ENCODE assay signal across 17 mouse cellular contexts in genomic region chr15:59775781-59776180, GRCm38 (mm10).
DNase-seq lines count a peak whose midpoint lies in the region; ATAC-seq and TF ChIP-seq lines count a peak whose summit lies in the region.
"Had no signal": no experiment of that assay in that cellular context is flagged by ENCODE, and none has a peak within 500 bp of the region (broad histone marks: within the 10 kb centered on the region; RNA-seq: fewer than 3 reads in every experiment).

No protein-coding gene starts in this region.

- no peak for TF ChIP-seq EP300 in lung, postnatal 0 days (IDR thresholded peaks at IDR 0.05)

- 0 out of 2 replicates have a peak overlapping the region, but pooled peaks have one; percentile 15 for H3K27ac ChIP-seq in lung, postnatal 0 days (ENCODE audit: low read length)
- H3K27ac ChIP-seq in heart, embryonic 14.5 days (replicated peaks in 1 of 2; ENCODE audit: control insufficient read depth in 1 of 2, insufficient read depth in 1 of 2, low read depth in 2 of 2, low read length in 2 of 2) = peak overlapping the region; percentile 27 to 44; a peak in 1 of 4 replicates
- no peak overlapping the region for H3K27ac ChIP-seq in neural tube, embryonic 15.5 days (replicated peaks)
- H3K27ac ChIP-seq: heart, embryonic 13.5 days; limb, embryonic 12.5 days; macrophage; midbrain, embryonic 13.5 days had no signal

- H3K27me3 ChIP-seq in lung, postnatal 0 days (replicated peaks; ENCODE audit: insufficient read depth, low read length) = no peaks in the 10 kb centered on the region
- no peaks in the 10 kb centered on the region for H3K27me3 ChIP-seq in heart, embryonic 14.5 days (ENCODE audit: control insufficient read depth, insufficient read depth, low read length)
- H3K27me3 ChIP-seq in neural tube, embryonic 15.5 days (replicated peaks) = no peaks in the 10 kb centered on the region
- H3K27me3 ChIP-seq: heart, embryonic 13.5 days; limb, embryonic 12.5 days; midbrain, embryonic 13.5 days had no signal

- H3K36me3 ChIP-seq in lung, postnatal 0 days (ENCODE audit: insufficient read depth, low read length) = no peaks in the 10 kb centered on the region
- H3K36me3 ChIP-seq in heart, embryonic 14.5 days (ENCODE audit: control insufficient read depth, insufficient read depth, low read length) = no peaks in the 10 kb centered on the region
- H3K36me3 ChIP-seq in neural tube, embryonic 15.5 days = no peaks in the 10 kb centered on the region
- H3K36me3 ChIP-seq: heart, embryonic 13.5 days; limb, embryonic 12.5 days; midbrain, embryonic 13.5 days had no signal

- no peak for TF ChIP-seq CTCF in lung, postnatal 0 days (IDR thresholded peaks at IDR 0.05)

- no peak for ATAC-seq in lung, postnatal 0 days
- no peak for ATAC-seq in heart, embryonic 14.5 days (ENCODE audit: insufficient number of reproducible peaks, insufficient read depth, low FRiP score, low read depth)
- no peak for ATAC-seq in neural tube, embryonic 15.5 days (ENCODE audit: low FRiP score)
- ATAC-seq: hindbrain, embryonic 16.5 days; midbrain, embryonic 13.5 days had no signal

- no peak overlapping the region for H3K4me2 ChIP-seq in lung, postnatal 0 days (replicated peaks; ENCODE audit: low read depth, low read length)
- no peak overlapping the region for H3K4me2 ChIP-seq in heart, embryonic 14.5 days (ENCODE audit: low read length)
- no peak overlapping the region for H3K4me2 ChIP-seq in neural tube, embryonic 15.5 days
- H3K4me2 ChIP-seq: heart, embryonic 13.5 days; limb, embryonic 12.5 days; midbrain, embryonic 13.5 days had no signal

- no peak overlapping the region for H3K4me3 ChIP-seq in lung, postnatal 0 days (ENCODE audit: low read depth, low read length)
- no peak overlapping the region for H3K4me3 ChIP-seq in heart, embryonic 14.5 days (ENCODE audit: control insufficient read depth in 1 of 2, insufficient read depth in 1 of 2, low read depth in 1 of 2, low read length in 2 of 2)
- H3K4me3 ChIP-seq in neural tube, embryonic 15.5 days (replicated peaks) = no peak overlapping the region
- H3K4me3 ChIP-seq: heart, embryonic 13.5 days; limb, embryonic 12.5 days; midbrain, embryonic 13.5 days had no signal

- H3K4me1 ChIP-seq in lung, postnatal 0 days (ENCODE audit: insufficient read depth, low read depth, low read length) = no peaks in the 10 kb centered on the region; the same call in 1 of the 2 replicates
- peaks cover 13 to 14% of the 10 kb centered on the region in 2 experiments for H3K4me1 ChIP-seq in heart, embryonic 14.5 days (ENCODE audit: control insufficient read depth in 2 of 2, insufficient read depth in 2 of 2, low read length in 2 of 2)
- no peaks in the 10 kb centered on the region for H3K4me1 ChIP-seq in neural tube, embryonic 15.5 days
- H3K4me1 ChIP-seq: limb, embryonic 12.5 days; midbrain, embryonic 13.5 days had no signal

- intact Hi-C loops in heart, postnatal 25 days (cut with DNase I) = loop anchor here (5.0 kb wide), 1 partner anchor 93 kb away; no protein-coding TSS in a partner anchor

- no peaks in the 10 kb centered on the region for H3K9me3 ChIP-seq in lung, postnatal 0 days (ENCODE audit: low read length)
- peaks cover 12% of the 10 kb centered on the region; the same call in 1 of the 2 replicates for H3K9me3 ChIP-seq in heart, embryonic 14.5 days (ENCODE audit: control insufficient read depth, low read length)
- H3K9me3 ChIP-seq in neural tube, embryonic 15.5 days (replicated peaks) = no peaks in the 10 kb centered on the region

- DNase-seq in heart, adult 11 months = peak; percentile 93
- no peak for DNase-seq in heart, postnatal 25 days (ENCODE audit: low spot score)
- DNase-seq in lung, postnatal 0 days (ENCODE audit: low spot score) = no peak
- no peak for DNase-seq in lung, postnatal 14 days
- peak; percentile 32 for DNase-seq in adrenal gland, postnatal 14 days
- no peak for DNase-seq in spleen, postnatal 14 days (ENCODE audit: low spot score in 2 of 2)
- DNase-seq: cerebellum, adult 11 months; kidney, adult 11 months; kidney, postnatal 25 days; right cerebral cortex, postnatal 4 days had no signal

- no peak overlapping the region for H3K9ac ChIP-seq in lung, postnatal 0 days (replicated peaks; ENCODE audit: low read depth)
- no peak overlapping the region for H3K9ac ChIP-seq in heart, embryonic 14.5 days (ENCODE audit: low read length)
- no peak overlapping the region for H3K9ac ChIP-seq in neural tube, embryonic 15.5 days (replicated peaks)
- H3K9ac ChIP-seq: heart, embryonic 13.5 days; limb, embryonic 12.5 days; midbrain, embryonic 13.5 days had no signal

- 71% methylated on average over 3 of the region's 3 CpGs for WGBS in lung, postnatal 0 days
- 59% methylated on average over 3 of the region's 3 CpGs for WGBS in heart, embryonic 14.5 days
- WGBS in neural tube, embryonic 15.5 days = 92% methylated on average over 3 of the region's 3 CpGs

Comparison
In these comparisons a context has a peak if more than half of its experiments do, and no peak if none do; other contexts are left out.
1. DNase-seq: peak in heart, adult 11 months (single experiment) and adrenal gland, postnatal 14 days (single experiment); none in heart, postnatal 25 days (single experiment), lung, postnatal 0 days (single experiment), lung, postnatal 14 days (single experiment) and spleen, postnatal 14 days (0 of 2).